Mouse (Mus musculus): ENCODE results near the gene Pkd1l1.

DNA sequence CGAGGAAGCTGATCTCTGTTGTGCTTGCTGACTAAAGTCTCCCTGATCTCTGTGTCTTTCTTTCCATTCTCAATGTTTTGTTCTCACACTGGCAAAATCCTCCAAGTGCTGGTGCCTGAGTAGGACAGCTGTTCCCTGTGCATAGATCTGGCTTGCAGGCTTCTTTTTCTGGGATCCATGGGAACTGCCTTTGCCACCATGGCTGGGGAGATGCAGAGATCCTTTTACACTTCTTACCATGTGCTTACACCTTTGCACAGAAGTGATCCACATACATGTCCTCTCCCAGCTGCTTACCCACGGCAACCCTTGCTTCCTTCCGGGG is 191.0 kb downstream of the Pkd1l1 start:
- TF ChIP-seq POLR2A (IDR thresholded peaks at IDR 0.05; ENCODE audit: insufficient read length, low read depth): no peak
- no peak for TF ChIP-seq USF1 (IDR thresholded peaks at IDR 0.05; ENCODE audit: low read depth)
- TF ChIP-seq TCF3 (IDR thresholded peaks at IDR 0.05; ENCODE audit: insufficient read length, low read depth): no peak
- TF ChIP-seq MYOD1 (IDR thresholded peaks at IDR 0.05; ENCODE audit: control insufficient read depth in 1 of 3, insufficient read length in 2 of 3, low read depth in 2 of 3): no peak

Measured in myocyte (in vitro differentiated cells).